Mouse (Mus musculus) splenic B cell, adult 2 months (primary cell): ENCODE data around the gene Gabrq.

ENCODE experiments used
- DNase-seq: peaks from one replicate; pipeline ENCODE4 v3.0.0-alpha.2; 2011; ENCODE audit warnings: low read depth, low spot score
- H3K27me3 ChIP-seq: 2 replicates; pipeline ENCODE4 v1.6.1; 2012; ENCODE audit warnings: mild to moderate bottlenecking, low read length, moderate library complexity, mixed read lengths; ENCODE audit not compliant: control insufficient read depth, poor library complexity, insufficient read depth, severe bottlenecking
- H3K36me3 ChIP-seq: 2 replicates; pipeline ENCODE4 v1.6.1; 2012; ENCODE audit warnings: mild to moderate bottlenecking, low read length, moderate library complexity, mixed read lengths; ENCODE audit not compliant: control insufficient read depth, poor library complexity, insufficient read depth, severe bottlenecking

The Gabrq gene

GRCm38 (mm10) chrX:72824776-72825588 is at the start of gene Gabrq:
Gene Gabrq, plus strand, starts transcription at chrX:72825178.
- Histone ChIP-seq H3K36me3 (no peaks in the 10 kb centered on the region), H3K27me3 (no peaks in the 10 kb centered on the region)
- no peak for DNase-seq

- no peaks in the 10 kb centered on the region for H3K36me3 ChIP-seq
- DNase-seq, result no peak
- H3K27me3 ChIP-seq, result no peaks in the 10 kb centered on the region
These were observed 36.0 kb upstream of the Gabrq start for GRCm38 (mm10) chrX:72788773-72789557.

- Histone ChIP-seq H3K36me3 (no peaks in the 10 kb centered on the region), H3K27me3 (no peaks in the 10 kb centered on the region)
- no peak for DNase-seq
These were observed 35.5 kb upstream of the Gabrq start for GRCm38 (mm10) chrX:72789558-72789871.

- H3K27me3 ChIP-seq, result no peaks in the 10 kb centered on the region
- peak; percentile 36 for DNase-seq
These were observed 5.4 kb upstream of the Gabrq start for GRCm38 (mm10) chrX:72819594-72819993.

GRCm38 (mm10) chrX:72823310-72823709 is 1.7 kb upstream of the Gabrq start:
- no peak for DNase-seq
- Histone ChIP-seq H3K36me3 (no peaks in the 10 kb centered on the region), H3K27me3 (no peaks in the 10 kb centered on the region)

More at GRCm38 (mm10) chrX:72819594-72819993, 5.4 kb upstream of the Gabrq start:
- no peaks in the 10 kb centered on the region for H3K36me3 ChIP-seq

GRCm38 (mm10) chrX:72825589-72825905 is 569 bp downstream of the Gabrq start:
- no peaks in the 10 kb centered on the region for H3K27me3 ChIP-seq
- DNase-seq, result no peak
- H3K36me3 ChIP-seq, result no peaks in the 10 kb centered on the region
